Mouse (Mus musculus) embryo, embryonic 9.5 days (tissue): Measurements from ENCODE around the gene Tlr6.

Source experiments
- DNase-seq: peaks from one replicate; pipeline ENCODE4 v3.0.0-alpha.2; 2017; ENCODE audit errors: extremely low spot score

Gene Tlr6

DNA sequence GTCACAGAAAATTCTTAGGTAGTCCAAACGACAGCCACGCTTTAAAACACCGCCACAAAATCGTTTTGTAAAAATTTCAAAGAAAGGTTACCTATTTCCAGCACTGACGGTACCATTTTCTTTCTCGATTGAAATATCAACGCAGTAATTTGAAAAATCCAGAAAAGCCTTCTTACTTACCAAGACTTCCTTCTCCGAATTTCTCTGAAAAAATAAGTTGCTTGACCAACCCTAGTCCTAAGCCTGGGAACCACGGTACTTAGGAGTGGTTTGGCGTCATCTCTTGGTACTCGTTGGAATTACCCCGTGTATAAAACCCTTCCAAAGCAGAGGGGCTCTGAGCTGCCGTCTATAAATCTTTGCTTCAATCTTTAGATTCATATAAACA lies at the start of gene Tlr6:
TSS of gene Tlr6 (minus strand) at position 255 of the 388 bp plus-strand sequence.
- DNase-seq = no peak

DNA sequence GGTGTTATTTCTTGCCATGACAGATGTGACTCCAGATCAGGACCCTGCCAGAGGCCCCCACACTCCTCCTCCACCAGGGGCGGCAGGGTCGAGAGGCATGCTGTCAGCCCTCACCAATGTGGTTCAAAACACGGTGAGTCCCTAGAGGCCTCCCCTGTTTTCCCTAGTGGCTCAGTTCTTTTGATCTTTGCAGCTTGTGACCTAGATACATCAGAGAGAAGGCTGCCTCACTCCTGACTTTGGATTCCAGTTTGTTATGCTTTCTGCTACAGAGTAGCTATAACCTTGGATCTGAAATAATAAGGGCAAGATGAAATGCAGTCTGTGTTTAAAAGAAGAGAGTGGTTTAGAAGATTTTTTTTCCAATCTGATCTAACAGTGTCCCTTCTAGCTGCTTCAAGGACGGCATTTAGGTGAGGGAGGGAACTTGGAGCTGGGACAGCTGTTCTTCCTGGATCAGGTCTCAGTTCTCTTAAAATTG lies 46.2 kb upstream of the Tlr6 start:
- no peak for DNase-seq

DNA sequence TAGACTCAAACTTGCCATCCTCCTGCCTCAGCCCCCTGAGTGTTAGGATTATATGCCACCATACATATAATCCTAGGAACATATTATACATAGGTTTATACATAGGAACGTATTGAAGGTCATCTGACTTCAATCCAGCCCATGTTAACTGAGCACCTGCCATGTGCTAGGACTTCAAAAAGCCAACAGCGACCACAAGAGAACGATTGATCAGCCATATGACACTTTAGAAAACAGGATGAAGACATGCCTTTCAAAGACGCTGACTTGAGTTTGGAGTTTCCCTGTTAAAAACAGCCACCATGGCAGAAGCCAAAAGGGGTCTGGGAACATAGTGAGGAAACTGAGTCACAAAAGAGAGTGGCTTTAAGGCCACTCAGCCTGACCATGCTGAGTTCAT lies 45.4 kb upstream of the Tlr6 start:
- DNase-seq = no peak

DNA sequence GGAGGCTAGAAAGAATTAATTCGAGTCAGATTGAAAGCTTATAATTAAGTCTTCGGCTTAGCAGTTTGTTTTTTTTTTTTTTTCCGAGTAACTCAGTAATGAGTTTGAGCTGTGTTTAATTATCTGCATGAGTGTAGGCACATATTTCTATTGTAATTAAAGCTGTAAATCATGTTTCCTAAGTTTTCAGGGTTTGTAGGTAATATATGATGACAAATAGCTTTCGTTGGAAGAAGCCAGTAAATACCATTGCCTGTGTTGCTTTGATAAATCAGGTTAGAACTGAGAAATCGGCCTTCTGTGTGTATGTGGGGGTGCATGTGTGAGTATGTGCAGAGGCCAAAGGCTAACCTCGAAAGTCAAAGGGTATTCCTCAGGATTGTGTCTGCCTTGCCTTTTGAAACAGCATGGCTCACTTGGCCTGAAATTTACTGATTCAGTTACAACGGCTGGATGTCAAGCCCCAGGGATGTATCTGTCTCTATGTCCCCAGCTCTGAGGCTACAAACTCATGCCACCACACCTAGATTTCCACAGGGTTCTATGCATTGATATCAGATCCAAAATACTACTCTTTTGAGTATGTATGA lies 44.1 kb upstream of the Tlr6 start:
- no peak for DNase-seq

DNA sequence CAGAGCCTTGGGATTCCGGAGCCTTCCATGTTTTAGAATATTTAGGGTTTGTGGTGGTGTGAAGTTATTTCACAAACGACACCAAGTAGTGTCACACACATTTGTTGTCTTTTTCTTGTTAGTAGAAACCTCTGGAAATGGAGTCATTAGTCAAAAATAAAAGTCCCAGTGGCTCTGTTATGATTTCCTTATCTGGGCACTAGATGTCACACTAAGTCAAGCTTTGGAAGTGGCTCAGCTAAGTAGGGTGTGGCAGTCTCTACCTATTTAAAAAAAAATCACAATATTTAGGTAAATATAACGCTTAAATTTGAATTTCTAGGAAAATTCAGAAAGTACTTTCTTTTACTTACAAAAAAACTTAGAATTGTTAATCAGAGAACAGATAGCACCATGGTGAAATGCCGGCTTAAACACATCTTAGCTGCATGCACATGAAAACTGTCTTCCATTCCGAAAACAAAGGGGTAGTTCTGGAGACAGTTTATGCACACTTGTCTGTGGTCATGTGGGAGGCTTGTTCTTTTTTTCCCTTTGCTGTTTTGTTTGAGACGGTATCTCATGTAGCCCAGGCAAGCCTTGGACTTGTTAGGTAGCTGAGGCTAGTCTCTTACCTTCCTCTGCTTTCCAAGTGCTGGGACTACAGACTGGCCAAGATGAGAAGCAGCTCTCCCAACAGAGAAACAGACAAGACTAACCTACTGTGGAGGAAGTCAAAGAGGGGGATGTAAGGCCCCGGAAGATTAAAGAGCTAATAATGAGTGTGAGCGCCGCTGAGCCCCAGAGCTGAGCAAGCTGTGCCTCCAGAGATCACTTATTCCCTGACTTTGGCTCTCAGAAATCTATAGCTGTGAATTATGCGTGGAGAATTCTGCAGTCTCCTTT lies 43.3 kb upstream of the Tlr6 start:
- DNase-seq = peak; percentile 17

DNA sequence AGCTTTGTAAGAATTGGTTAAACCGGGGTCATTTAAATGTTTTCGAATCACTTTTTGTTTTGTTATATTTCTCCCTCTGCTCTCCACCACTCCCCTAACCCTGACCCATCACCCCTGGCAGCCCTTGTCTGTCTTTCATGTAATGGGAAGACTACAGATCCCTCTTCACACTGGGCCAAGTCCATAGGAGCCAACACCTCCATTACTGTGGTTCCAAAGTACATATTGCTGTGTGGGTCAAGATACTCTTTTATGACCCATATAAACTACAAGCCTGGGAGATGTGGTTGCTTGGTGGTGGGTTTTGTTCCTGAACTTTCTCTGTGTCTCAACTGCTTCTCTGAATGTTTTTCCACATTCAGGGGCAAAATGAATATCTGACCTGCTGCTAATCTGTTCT lies 35.5 kb upstream of the Tlr6 start:
- no peak for DNase-seq

DNA sequence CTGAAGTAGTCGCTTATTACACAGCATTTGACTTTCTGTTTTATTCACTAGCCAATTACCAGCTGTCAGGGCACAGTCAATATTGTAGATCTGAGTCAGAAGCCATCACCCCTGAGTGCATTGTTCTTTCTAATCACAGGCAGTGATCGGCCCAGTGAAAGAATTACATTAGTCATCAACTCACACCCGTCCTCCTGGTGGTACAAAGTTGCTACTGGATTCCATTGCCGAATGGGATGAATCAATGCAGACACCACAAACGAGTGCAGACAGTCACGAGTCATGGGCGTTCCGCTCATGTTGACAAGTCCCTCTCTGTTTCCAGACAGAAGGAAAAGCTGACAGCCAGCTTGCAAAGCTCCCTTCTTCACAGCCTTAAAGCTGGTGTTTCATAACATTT lies 32.6 kb upstream of the Tlr6 start:
- DNase-seq = no peak

DNA sequence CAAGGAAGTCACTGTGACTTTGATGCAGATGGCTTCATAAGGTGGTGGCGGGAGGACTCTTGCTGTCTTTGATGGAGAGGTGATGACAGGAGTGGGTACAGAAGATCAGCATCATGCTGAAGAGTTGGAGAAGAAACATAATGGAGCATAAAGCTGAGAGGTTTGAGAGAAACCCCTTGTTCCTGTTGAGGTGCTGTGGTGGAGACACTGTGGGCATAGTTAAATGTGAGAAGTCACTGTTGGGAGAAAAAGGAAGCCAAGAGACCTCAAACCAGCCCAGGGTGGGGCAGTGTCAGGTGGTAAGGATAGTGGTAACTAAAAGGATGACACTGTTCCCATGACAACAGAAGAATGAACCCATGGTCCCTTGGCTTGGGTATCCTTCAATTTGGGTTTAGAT lies 30.0 kb upstream of the Tlr6 start:
- no peak for DNase-seq

DNA sequence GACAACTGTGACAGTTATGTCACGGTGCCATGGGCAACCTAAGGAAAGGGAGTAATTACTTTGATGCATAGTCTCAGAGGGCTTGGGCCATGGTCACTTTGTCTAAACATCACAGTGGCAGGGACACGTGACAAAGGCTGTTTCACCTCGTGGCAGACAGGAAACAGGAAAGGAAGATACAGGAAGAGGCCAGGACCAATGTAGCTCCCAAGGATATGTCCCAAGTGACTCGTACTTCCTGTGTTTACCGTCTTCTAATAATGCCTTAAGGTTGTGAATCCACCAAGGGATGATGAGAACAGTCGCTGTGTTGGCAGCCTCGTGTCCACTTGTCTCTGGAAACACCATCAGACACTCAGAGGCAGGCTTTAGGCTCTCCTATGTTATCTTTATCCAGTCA lies 26.1 kb upstream of the Tlr6 start:
- no peak for DNase-seq

DNA sequence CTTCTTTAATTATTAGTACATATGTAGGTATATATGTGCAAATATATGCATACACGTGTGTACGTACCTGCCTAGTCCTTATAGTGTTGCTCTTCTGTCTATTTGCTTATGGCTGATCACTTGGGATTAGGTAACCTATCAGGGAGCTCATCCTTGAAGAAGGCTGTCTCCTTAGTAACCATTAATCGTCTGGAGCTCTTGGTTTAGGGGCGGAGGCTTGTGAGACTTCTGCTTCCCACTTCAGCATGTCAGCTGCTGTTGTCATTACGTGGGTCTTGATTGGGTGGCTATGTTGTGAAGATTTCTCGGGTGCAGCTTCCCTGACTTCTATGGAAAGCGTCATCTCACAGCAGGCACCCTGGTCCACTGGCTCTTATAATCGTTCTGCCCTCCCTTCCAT lies 17.2 kb upstream of the Tlr6 start:
- DNase-seq = no peak

DNA sequence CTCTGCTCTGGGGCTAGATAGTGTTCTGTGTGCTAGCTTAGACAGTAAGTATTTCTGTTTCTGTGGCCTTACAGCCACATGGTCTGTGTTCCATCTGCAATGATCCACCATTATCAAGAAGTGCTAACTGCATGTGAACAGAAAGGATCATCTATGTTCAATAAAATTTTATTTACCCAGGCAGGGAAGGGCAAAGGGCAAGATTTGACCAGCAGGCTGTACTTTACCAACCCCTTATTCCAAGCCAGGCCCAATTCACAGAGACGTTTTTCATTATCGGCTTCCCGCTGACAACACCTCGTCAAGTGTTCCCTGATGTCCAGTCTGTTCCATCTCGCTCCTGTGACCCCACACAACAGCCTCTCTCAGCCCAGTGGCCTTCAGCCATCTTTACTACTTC lies 15.2 kb upstream of the Tlr6 start:
- DNase-seq = no peak

DNA sequence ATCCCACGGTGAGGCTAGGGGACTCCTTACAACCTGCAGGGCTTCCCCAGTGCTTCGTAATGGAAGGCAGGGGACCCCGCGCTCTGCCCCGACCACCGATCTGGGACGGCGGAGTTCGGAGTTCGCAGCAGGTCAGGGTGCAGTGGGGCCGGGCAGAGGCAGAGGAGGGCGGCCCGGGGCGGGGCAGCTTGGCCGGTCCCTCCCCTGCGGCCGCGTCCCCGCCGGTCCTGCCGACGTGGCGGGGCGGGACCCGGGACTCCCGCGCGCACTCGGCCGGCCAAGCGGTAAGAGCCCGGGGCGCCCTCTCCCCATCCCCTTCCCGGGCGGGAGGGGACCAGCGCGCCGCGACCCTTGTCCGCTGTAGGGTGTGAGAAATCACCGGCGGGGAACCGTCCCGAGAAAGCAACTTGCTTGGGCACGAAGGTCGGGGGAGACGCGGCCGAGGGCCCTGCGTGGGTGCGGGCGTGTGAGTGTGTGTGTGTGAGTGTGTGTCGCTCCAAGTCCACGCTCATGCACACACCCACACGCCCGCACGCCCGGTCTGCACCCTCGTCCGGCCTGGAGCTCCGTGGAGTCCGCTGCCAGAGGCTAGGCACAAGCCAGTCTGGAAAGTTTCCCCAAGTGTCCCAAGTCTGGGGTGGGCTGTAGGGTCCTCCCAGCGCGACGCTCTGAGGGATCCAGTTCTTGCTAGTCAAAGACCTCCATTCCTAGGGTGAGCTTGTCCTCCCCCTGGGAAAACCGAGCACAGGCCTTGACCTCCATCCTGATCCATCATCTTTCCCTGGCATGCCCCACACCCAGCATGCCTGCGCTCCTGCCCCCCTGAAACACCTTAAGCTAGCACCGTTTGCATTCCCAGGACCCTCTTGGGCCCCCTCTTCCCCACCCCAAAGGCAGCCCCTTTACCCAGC lies 10.2 kb upstream of the Tlr6 start, which contains the start of gene Fam114a1:
TSS of gene Fam114a1 (plus strand) at position 211 of the 911 bp plus-strand sequence.
- DNase-seq = peak; percentile 77

DNA sequence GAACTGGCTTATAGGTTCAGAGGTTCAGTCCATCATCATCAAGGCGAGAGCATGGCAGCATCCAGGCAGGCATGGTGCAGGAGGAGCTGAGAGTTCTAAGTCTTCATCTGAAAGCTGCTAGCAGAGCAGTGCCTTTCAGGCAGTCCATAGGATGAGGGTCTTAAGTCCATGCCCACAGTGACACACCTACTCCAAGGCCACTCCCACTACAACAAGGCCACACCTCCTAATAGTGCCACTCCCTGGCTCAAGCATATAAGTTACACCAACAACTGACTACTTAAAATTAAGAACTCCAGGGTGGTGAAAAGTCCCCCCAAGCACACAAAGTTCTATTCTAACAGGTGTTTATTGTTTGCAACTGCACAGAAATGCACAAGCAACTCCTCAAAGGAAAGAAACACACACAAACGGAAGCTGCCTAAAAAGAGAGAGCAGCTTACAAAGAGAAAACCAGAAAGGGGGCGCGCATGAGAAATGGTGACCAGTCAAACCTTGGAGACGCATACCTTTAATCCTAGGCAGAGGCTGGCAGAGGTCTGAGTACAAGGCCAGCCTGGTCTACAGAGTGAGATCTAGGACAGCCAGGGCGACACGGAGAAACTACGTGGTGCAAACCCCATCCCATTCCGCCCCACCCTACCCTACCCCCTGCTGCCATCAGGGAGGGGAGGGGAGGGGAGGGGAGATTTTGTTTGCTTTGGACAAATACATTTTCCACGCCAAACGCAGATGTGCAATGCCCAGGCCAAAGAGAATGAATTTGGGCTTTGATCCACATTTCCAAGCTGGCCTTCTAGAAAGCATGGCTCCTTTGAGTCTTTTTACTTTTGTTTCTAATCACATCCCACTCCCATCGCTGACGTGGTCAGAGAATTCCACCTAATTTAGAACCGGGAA lies 9.3 kb upstream of the Tlr6 start:
- DNase-seq = peak; percentile 62

DNA sequence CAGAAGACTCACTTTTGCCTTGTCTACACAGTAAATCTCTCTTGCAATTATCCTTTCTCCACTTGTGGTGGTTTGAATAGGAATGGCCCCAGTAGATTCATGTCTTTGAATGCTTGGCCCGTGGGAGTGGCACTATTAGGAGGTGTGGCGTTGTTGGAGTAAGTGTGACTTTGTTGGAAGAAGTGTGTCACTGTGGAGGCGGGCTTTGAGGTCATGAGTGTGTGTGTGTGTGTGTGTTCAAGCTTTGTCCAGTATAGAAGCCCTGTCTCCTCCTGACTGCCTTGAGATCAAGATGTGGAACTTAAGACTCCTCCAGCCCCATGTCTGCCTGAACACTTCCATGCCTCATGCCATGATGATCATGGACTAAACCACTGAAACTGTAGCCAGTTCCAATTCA lies 3.8 kb upstream of the Tlr6 start:
- no peak for DNase-seq

DNA sequence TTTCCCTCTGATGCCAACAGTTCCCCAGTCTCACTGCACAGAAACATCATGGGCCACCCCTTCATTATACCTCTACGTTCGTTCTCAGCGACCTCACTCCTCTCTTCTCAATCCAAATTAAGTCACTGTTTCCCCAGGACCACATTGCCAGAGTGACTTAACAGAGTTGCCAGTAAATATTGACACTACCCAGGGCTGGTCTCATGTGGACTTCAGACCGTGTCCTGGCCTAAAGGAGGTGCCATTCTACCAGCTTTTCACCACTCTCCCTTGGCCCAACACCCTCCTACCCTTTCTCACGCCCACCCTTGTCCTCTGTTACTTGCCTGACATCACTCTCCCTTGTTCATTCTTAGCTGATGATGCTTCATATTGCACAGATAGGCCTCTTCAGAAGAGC lies 3.4 kb upstream of the Tlr6 start:
- DNase-seq = no peak

DNA sequence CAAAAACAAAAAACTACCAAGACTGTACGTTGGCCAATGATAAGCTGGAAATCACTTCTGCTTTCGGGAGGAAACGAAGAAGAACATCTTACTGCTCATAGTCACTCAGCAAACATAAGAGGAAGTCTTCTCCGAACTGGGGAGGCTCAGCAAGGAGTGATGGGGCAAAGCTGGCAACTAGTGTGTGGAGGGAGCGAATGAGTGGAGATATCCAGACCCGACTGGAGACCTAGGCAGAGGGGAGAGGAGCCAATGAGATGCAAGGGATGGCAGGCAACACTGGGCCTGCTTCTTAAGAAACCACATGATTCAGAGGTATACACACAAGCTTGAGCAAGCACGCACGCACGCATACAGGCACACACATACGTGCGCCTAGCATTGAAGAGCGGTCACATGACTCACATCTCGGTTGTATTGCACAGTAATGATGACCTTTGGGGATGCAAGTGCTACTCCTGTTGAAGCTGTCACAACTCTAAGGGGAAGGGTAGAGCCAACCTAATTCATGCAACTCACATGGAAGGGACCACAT lies 1.0 kb upstream of the Tlr6 start:
- no peak for DNase-seq

DNA sequence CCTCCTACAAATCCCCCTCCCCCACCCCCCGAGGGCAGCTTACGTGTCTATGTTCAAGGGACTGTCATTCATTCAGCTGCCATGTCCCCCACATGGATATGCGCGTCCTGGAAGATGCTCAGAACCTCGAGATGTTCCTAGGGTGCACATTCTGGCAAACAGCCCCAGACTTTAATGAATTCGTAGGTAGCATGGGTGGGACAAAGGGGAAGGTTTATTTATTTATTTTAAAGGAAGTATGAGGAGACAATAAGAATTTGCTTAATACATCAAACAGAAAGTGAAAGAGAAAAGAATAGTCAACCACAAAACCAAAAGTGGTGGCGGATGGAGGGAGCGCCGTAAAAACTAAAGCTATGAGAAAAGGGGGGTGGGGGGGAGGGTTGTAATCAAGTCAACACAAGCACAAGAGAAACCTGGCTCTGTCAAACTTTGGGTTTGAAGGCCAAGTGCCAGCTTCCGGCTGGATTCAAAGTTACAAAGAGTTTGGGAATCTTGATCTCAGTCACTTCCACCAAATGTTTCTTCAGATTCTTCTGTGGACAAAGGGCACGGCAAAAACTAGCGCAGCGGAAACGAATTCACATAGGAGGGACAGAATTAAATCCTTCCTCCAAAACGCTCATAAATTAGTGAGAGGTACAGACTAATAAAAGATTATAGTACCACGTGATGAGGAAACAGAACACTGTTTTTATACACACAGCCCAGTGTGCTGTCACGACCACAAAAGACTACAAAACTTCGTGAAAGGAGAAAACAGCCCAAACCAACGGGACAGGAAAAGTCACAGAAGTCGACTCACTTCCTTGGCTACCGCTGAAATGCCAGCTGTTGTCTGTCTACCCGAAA lies 680 bp downstream of the Tlr6 start:
- no peak for DNase-seq

DNA sequence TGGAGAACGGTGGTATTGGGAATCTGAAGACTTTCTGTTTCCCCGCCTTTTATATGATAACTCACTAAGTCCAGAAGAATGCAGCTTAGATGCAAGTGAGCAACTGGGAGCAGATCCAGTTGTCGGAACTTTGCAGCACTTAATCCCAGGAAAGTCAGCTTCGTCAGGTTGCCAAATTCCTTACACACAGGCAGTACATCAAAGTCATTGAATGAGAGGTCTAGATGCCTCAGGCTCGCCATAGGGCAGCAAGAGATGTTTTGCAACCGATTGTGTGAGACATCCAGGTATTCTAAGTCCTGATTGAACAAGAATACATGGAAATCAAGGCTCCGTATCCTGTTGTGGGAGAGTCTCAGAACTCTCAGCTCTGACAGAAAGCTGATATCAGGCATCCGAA lies 5.0 kb downstream of the Tlr6 start:
- DNase-seq = no peak

DNA sequence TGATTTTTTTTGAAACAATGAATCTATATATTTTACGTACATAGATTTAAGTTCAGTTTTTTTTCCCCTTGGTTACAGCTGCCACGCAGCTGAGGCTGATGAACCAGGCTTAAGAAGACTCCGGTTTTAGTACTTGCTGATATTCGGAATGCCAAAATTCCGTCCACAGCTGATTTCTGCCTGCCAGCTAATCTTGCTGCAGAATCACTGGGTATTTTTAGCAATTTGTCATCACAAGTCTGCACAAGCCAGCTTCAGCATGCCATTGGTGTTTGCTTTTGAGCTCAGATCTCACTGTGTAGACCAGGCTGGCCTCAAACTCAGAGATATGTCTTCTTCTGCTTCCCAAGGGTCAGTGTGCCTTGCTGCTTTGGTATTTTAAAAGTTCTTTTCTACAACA lies 8.4 kb downstream of the Tlr6 start:
- DNase-seq = no peak

DNA sequence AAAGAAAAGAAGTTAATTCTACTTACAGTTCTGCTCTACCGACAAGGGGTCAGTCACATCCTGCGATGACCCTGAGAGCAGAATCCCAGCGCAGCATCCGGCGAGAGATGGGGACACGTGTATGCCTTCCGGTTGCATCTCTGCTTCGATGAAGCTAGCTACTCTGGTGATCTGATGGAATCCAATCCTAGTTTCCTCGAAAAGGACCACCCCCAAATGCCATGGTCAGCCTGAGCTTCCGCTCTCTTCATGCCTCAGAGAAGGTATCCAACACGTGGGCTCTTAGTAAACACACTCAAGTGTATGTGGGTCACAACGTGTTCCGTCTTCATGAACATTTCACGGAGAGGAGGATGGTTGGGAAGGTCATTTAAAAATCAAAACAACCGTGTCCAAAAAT lies 27.1 kb downstream of the Tlr6 start:
- no peak for DNase-seq
